Mouse (Mus musculus) kidney, postnatal 10 days (tissue): Measurements from ENCODE around the gene Dcaf1.

Experiments
- DNase-seq: peaks from one replicate; pipeline ENCODE4 v3.0.0; 2021; ENCODE audit warnings: mixed read lengths

Gene Dcaf1

DNA sequence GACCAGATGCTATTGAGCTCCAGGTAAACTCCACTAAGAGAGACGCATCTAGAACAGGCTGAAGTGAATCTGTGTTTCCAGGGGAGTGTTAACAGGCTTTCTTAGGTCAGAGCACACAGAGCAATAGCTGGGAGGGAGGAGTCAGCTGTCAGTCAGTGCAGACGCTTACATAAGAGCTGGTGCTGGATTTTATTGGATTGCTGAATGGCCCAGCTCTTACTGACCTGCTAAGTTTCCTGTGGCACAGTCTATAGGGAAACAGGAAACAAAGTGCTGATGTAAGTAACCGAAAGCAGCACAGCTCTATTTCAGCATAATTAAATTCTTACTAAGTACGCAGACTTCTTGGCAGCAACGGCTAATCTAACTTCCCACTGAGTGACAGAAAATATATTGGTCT, 87.0 kb downstream of the Dcaf1 start:
- DNase-seq = no peak

DNA sequence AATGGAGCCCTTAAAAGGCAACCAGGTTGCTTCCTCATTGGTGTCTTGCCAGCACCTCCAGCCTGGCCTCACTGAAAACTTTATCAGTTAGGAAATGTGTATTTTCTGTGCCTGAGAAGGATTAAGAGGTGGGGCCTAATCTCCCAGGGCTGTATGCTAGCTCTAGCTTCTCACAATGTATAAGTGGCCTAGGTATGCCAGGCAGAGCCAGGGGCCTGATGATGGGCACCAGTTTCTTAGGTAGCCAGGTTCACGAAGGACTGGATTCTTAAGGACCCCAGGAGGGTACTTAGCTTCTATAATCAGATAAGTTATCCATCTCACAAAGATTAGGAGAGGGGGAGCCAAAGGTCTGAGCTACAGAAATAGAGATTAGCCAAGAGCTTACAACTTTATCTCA, 90.0 kb downstream of the Dcaf1 start:
- DNase-seq = no peak

DNA sequence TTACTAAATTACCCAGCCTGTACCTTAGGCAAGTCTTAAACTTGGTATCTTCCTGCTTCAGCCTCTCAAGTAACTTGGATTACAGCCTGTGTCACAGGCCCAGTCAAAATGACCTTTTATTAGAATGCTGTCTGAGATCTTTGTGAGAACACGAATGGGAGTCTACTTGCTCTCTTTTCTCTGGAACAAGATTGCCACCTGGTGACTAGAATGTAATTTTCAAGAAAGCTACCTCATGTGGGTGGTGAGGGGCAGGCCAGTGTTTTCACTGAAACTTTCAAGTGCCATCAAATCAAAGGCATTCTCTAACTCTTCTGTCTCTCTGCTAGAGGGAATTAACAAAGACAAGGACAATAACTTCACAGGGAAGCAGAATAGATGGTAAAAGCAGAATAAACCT, 92.1 kb downstream of the Dcaf1 start:
- DNase-seq = no peak

DNA sequence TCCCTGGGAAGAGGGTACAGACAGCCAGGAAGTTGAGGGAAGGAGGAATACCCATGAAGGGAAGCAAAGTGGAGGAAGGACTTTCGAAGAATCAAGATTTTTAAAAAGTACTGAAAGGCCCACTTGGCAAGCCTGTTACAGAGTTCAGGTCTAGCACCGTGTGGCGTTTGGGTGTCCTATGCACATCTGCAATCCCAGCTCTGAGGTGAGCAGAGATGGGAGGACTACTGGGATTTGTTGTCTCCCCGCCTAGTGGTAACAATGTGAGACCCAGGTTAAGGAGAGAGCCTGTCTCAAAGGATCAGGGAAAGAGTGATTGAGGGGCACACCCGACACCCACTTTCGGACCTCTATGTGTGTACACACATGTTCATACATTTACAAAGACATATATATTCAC, 93.2 kb downstream of the Dcaf1 start:
- no peak for DNase-seq
